ENCODE assay signal across 17 mouse cellular contexts in the genomic region with DNA sequence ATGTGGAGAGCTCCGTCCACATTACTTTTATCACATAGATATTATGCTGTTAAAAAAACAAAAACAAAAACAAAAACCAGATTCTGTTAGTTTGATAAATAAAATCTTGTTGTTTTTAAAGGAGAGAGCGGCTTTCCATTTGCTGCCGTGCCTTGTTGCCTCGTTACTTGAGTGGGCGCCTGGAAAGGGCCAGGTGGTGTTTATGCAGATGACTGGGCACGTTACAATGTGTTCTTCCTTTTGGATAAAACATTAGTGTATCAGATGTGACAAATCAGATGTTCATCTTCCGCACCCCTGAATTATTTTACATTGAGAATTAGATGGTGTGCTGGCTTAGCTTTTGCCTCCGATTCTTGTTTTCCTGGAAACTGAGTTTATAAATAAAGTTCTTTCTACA. TPM values are rescaled to one million over a fixed set of nuclear protein-coding genes. Genes with fewer than 3 reads are reported as not detected.
DNase-seq lines count a peak whose midpoint lies in the region; ATAC-seq and TF ChIP-seq lines count a peak whose summit lies in the region.
"Had no signal": no experiment of that assay in that cellular context is flagged by ENCODE, and none has a peak within 500 bp of the region (broad histone marks: within the 10 kb centered on the region; RNA-seq: fewer than 3 reads in every experiment).

No protein-coding gene starts in this region.

- no peaks in the 10 kb centered on the region for H3K4me1 ChIP-seq in forebrain, embryonic 13.5 days
- H3K4me1 ChIP-seq in forebrain, embryonic 12.5 days: no peaks in the 10 kb centered on the region
- no peaks in the 10 kb centered on the region for H3K4me1 ChIP-seq in midbrain, postnatal 0 days (ENCODE audit: insufficient read depth, low read length)
- no peaks in the 10 kb centered on the region for H3K4me1 ChIP-seq in midbrain, embryonic 11.5 days (ENCODE audit: control insufficient read depth, insufficient read depth, low read length)
- H3K4me1 ChIP-seq: limb, embryonic 15.5 days had no signal

- WGBS in forebrain, embryonic 13.5 days: 69% methylated on average over 8 of the region's 8 CpGs
- WGBS in forebrain, embryonic 12.5 days: 75% methylated on average over 8 of the region's 8 CpGs
- WGBS in midbrain, postnatal 0 days: 56% methylated on average over 8 of the region's 8 CpGs
- 83% methylated on average over 8 of the region's 8 CpGs for WGBS in midbrain, embryonic 11.5 days

- H3K27me3 ChIP-seq in forebrain, embryonic 13.5 days: peaks cover under 1% of the 10 kb centered on the region
- H3K27me3 ChIP-seq in forebrain, embryonic 12.5 days: 0 out of 2 replicates have a peak, but pooled peaks cover 8% of the 10 kb centered on the region
- no peaks in the 10 kb centered on the region for H3K27me3 ChIP-seq in midbrain, postnatal 0 days (ENCODE audit: insufficient read depth, low read length)
- H3K27me3 ChIP-seq in midbrain, embryonic 11.5 days (ENCODE audit: control insufficient read depth, insufficient read depth, low read length): no peaks in the 10 kb centered on the region
- H3K27me3 ChIP-seq: limb, embryonic 15.5 days had no signal

- no peak for TF ChIP-seq CTCF in midbrain, postnatal 0 days (IDR thresholded peaks at IDR 0.05)

- DNase-seq in midbrain, postnatal 0 days (ENCODE audit: low spot score): peak; percentile 73
- no peak for DNase-seq in midbrain, embryonic 11.5 days (ENCODE audit: low spot score, missing footprints)
- peak; percentile 81 to 86 for DNase-seq in cerebellum, postnatal 36 days
- DNase-seq in retina, embryonic 14.5 days (ENCODE audit: low spot score): peak; percentile 39
- DNase-seq in yolk sac, embryonic 10.5 days (ENCODE audit: low spot score): no peak
- no peak for DNase-seq in frontal cortex, adult 2 months (ENCODE audit: extremely low spot score in 1 of 2, low spot score in 1 of 2)
- DNase-seq: adrenal gland, adult 8-10 months; kidney, adult 2 months; lung, embryonic 14.5 days had no signal

- H3K9ac ChIP-seq in forebrain, embryonic 13.5 days: no peak overlapping the region
- no peak overlapping the region for H3K9ac ChIP-seq in forebrain, embryonic 12.5 days
- no peak overlapping the region for H3K9ac ChIP-seq in midbrain, postnatal 0 days (replicated peaks; ENCODE audit: low read length, poor library complexity, severe bottlenecking)
- H3K9ac ChIP-seq in midbrain, embryonic 11.5 days (ENCODE audit: low read length): no peak overlapping the region
- H3K9ac ChIP-seq: limb, embryonic 15.5 days; lung, embryonic 14.5 days had no signal

- no peak overlapping the region for H3K27ac ChIP-seq in forebrain, embryonic 13.5 days
- H3K27ac ChIP-seq in forebrain, embryonic 12.5 days: no peak overlapping the region
- no peak overlapping the region for H3K27ac ChIP-seq in midbrain, postnatal 0 days (ENCODE audit: low read depth, low read length)
- H3K27ac ChIP-seq in midbrain, embryonic 11.5 days (ENCODE audit: low read depth, low read length): no peak overlapping the region
- H3K27ac ChIP-seq: limb, embryonic 15.5 days had no signal

- no peaks in the 10 kb centered on the region for H3K36me3 ChIP-seq in forebrain, embryonic 13.5 days (ENCODE audit: poor library complexity, severe bottlenecking)
- H3K36me3 ChIP-seq in forebrain, embryonic 12.5 days (replicated peaks): no peaks in the 10 kb centered on the region
- H3K36me3 ChIP-seq in midbrain, postnatal 0 days (ENCODE audit: insufficient read depth, low read length): no peaks in the 10 kb centered on the region
- no peaks in the 10 kb centered on the region for H3K36me3 ChIP-seq in midbrain, embryonic 11.5 days (ENCODE audit: control insufficient read depth, insufficient read depth, low read length)
- H3K36me3 ChIP-seq: limb, embryonic 15.5 days had no signal

- H3K4me2 ChIP-seq in forebrain, embryonic 13.5 days: no peak overlapping the region
- H3K4me2 ChIP-seq in forebrain, embryonic 12.5 days: no peak overlapping the region
- H3K4me2 ChIP-seq in midbrain, postnatal 0 days (ENCODE audit: low read depth, low read length, poor library complexity, severe bottlenecking): no peak overlapping the region
- no peak overlapping the region for H3K4me2 ChIP-seq in midbrain, embryonic 11.5 days
- H3K4me2 ChIP-seq: limb, embryonic 15.5 days; lung, embryonic 14.5 days had no signal

- 0 out of 2 replicates have a peak, but pooled peaks cover 4% of the 10 kb centered on the region for H3K9me3 ChIP-seq in forebrain, embryonic 13.5 days (replicated peaks)
- H3K9me3 ChIP-seq in forebrain, embryonic 12.5 days: no peaks in the 10 kb centered on the region
- H3K9me3 ChIP-seq in midbrain, postnatal 0 days (ENCODE audit: low read length): no peaks in the 10 kb centered on the region
- no peaks in the 10 kb centered on the region for H3K9me3 ChIP-seq in midbrain, embryonic 11.5 days (ENCODE audit: control insufficient read depth, low read length)
- H3K9me3 ChIP-seq: limb, embryonic 15.5 days had no signal

- peak; percentile 72; the same call in 1 of the 2 replicates for ATAC-seq in forebrain, embryonic 13.5 days
- ATAC-seq in forebrain, embryonic 12.5 days (ENCODE audit: low FRiP score): no peak
- no peak for ATAC-seq in midbrain, postnatal 0 days (ENCODE audit: low FRiP score)
- no peak for ATAC-seq in midbrain, embryonic 11.5 days (ENCODE audit: low FRiP score)

- H3K4me3 ChIP-seq in forebrain, embryonic 13.5 days: no peak overlapping the region
- H3K4me3 ChIP-seq in forebrain, embryonic 12.5 days (replicated peaks): no peak overlapping the region
- H3K4me3 ChIP-seq in midbrain, postnatal 0 days (ENCODE audit: low read depth, low read length): no peak overlapping the region
- H3K4me3 ChIP-seq in midbrain, embryonic 11.5 days (ENCODE audit: low read depth, low read length): no peak overlapping the region
- H3K4me3 ChIP-seq: limb, embryonic 15.5 days had no signal

RNA-seq across cellular contexts. Expression of a gene that starts 37.1 kb away (rescaled TPM):
- polyA plus RNA-seq in forebrain, embryonic 13.5 days (2015; fragmentation: Nextera tagmentation; extraction: Ambion mirVana): 1.8 and 5.5 TPM in 2 replicates
- polyA plus RNA-seq in forebrain, embryonic 12.5 days (2016; fragmentation: Nextera tagmentation; extraction: Ambion mirVana): 6.2 and 7.6 TPM in 2 replicates
- total RNA-seq in midbrain, postnatal 0 days (2014; rRNA removed): 27.6 and 28.0 TPM in 2 replicates
- polyA plus RNA-seq in midbrain, postnatal 0 days (2015; fragmentation: Nextera tagmentation; extraction: Ambion mirVana): 5.7 and 6.5 TPM in 2 replicates
- polyA plus RNA-seq in midbrain, embryonic 11.5 days (2014; fragmentation: Nextera tagmentation; extraction: Ambion mirVana): 10.3 and 12.4 TPM in 2 replicates
- polyA plus RNA-seq in frontal cortex, adult 2 months (2012; rRNA removed): 2.4 and 3.0 TPM in 2 replicates
- total RNA-seq: adrenal gland, adult 8-10 months; granulocyte monocyte progenitor cell, adult 5-6 weeks; megakaryocyte progenitor cell, adult 5-6 weeks had no signal
- polyA plus RNA-seq: cortical plate, adult 2 months; heart, embryonic 16.5 days; kidney, adult 2 months; limb, embryonic 15.5 days; lung, embryonic 14.5 days; spleen, adult 2 months had no signal

Comparison
In these comparisons a context has a peak if more than half of its experiments do, and no peak if none do; other contexts are left out.
1. DNase-seq: peak in midbrain, postnatal 0 days (single experiment), cerebellum, postnatal 36 days (2 of 2) and retina, embryonic 14.5 days (single experiment); none in midbrain, embryonic 11.5 days (single experiment), yolk sac, embryonic 10.5 days (single experiment) and frontal cortex, adult 2 months (0 of 2).